Mouse (Mus musculus) skeletal muscle tissue, postnatal 0 days (tissue): Measurements from ENCODE around the gene Slc6a3. TPM values are rescaled to one million over a fixed set of nuclear protein-coding genes. Genes with fewer than 3 reads are reported as not detected.

ENCODE experiments used
- polyA plus RNA-seq: library from polyadenylated mRNA; unstranded; fragments of >200 nt; fragmentation: Nextera tagmentation; extraction: Ambion mirVana; gene quantifications from 2 replicates; pipeline ENCODE4 v1.2.1, GENCODE M21; 2015

Slc6a3 gene
- not detected in 2 replicates for polyA plus RNA-seq

GRCm38 (mm10) chr13:73536403-73536821, at the start of gene Slc6a3:
Gene Slc6a3 (plus strand): TSS chr13:73536747.

GRCm38 (mm10) chr13:73603522-73604155, 67.1 kb downstream of the Slc6a3 start, which contains the start of gene Clptm1l:
Gene Clptm1l (plus strand): TSS chr13:73604006.

DNA sequence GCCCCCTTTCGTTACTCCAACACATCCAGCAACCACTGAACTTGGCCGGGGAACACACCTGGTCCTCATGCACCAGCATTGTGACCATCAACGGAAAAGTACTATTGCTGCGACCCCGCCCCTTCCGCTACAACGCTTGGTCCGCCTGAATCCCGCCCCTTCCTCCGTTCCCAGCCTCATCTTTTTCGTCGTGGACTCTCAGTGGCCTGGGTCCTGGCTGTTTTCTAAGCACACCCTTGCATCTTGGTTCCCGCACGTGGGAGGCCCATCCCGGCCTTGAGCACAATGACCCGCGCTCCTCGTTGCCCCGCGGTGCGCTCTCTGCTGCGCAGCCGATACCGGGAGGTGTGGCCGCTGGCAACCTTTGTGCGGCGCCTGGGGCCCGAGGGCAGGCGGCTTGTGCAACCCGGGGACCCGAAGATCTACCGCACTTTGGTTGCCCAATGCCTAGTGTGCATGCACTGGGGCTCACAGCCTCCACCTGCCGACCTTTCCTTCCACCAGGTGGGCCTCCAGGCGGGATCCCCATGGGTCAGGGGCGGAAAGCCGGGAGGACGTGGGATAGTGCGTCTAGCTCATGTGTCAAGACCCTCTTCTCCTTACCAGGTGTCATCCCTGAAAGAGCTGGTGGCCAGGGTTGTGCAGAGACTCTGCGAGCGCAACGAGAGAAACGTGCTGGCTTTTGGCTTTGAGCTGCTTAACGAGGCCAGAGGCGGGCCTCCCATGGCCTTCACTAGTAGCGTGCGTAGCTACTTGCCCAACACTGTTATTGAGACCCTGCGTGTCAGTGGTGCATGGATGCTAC, 90.4 kb downstream of the Slc6a3 start, which contains the start of gene Tert:
Gene Tert (plus strand): TSS at position 167 of the 805 bp plus-strand sequence.

Other genes starting within 250 kb of the Slc6a3 start
- 93.5 and 96.2 TPM in 2 replicates for gene Mrpl36, start 208.2 kb upstream of the Slc6a3 start, polyA plus RNA-seq
- gene Ndufs6, start 208.2 kb upstream of the Slc6a3 start, polyA plus RNA-seq = 492 and 592 TPM in 2 replicates
- 10.7 and 10.8 TPM in 2 replicates for gene Lpcat1, start 69.5 kb upstream of the Slc6a3 start, polyA plus RNA-seq
- 46.3 and 56.3 TPM in 2 replicates for gene Clptm1l, start 67.3 kb downstream of the Slc6a3 start, polyA plus RNA-seq
- gene Tert, start 90.2 kb downstream of the Slc6a3 start, polyA plus RNA-seq = 0.13 and 0.23 TPM in 2 replicates
- 0.18 and 1.2 TPM in 2 replicates for gene Slc6a18, start 141.3 kb downstream of the Slc6a3 start, polyA plus RNA-seq
- 0.06 and 0.19 TPM in 2 replicates for gene Slc6a19, start 168.1 kb downstream of the Slc6a3 start, polyA plus RNA-seq
- gene Slc12a7, start 196.3 kb downstream of the Slc6a3 start, polyA plus RNA-seq = 4.8 and 5.1 TPM in 2 replicates